Mouse (Mus musculus) heart, embryonic 13.5 days (tissue): Measurements from ENCODE around the gene St3gal6. TPM values are rescaled to one million over a fixed set of nuclear protein-coding genes. Genes with fewer than 3 reads are reported as not detected.

Experiments used
- ATAC-seq: fragments of 200-750 bp; cut with Nextera tagmentation; 2 replicates; pipeline ENCODE4 v1.8.0; 2017; ENCODE audit warnings: moderate TSS enrichment; ENCODE audit not compliant: insufficient number of reproducible peaks, low FRiP score, low TSS enrichment; ENCODE audit errors: extremely low read depth
- H3K27ac ChIP-seq: fragments of 300-500 bp; sonication (generic); replicated peaks from 2 replicates; pipeline ENCODE4 v1.5.1; 2015; ENCODE audit warnings: moderate library complexity, mild to moderate bottlenecking, inconsistent platforms
- H3K27me3 ChIP-seq: fragments of 300-500 bp; sonication (generic); replicated peaks from 2 replicates; pipeline ENCODE4 v1.6.1; 2015; ENCODE audit warnings: mild to moderate bottlenecking, inconsistent platforms
- H3K36me3 ChIP-seq: fragments of 300-500 bp; sonication (generic); 2 replicates; pipeline ENCODE4 v1.6.1; 2015; ENCODE audit warnings: mild to moderate bottlenecking, inconsistent platforms
- H3K4me1 ChIP-seq: fragments of 300-500 bp; sonication (generic); 2 replicates; pipeline ENCODE4 v1.6.1; 2015; ENCODE audit warnings: inconsistent platforms
- H3K4me2 ChIP-seq: fragments of 300-500 bp; sonication (generic); 2 replicates; pipeline ENCODE4 v1.6.1; 2015; ENCODE audit warnings: inconsistent platforms, mild to moderate bottlenecking, moderate library complexity
- H3K4me3 ChIP-seq: fragments of 300-500 bp; sonication (generic); 2 replicates; pipeline ENCODE4 v1.5.1; 2015; ENCODE audit warnings: moderate library complexity, mild to moderate bottlenecking, inconsistent platforms
- H3K9ac ChIP-seq: fragments of 300-500 bp; sonication (generic); 2 replicates; pipeline ENCODE4 v1.6.1; 2015; ENCODE audit warnings: inconsistent platforms, mild to moderate bottlenecking, moderate library complexity
- H3K9me3 ChIP-seq: fragments of 300-500 bp; sonication (generic); 2 replicates; pipeline ENCODE4 v1.6.1; 2016; ENCODE audit warnings: inconsistent platforms
- WGBS: fragments of 180-500 bp; shearing (Covaris S2); methylation state at CpG from one replicate; pipeline ENCODE4 v1.1.7; 2015; ENCODE audit warnings: mixed read lengths; 5-methylcytosine and 5-hydroxymethylcytosine counted together
- polyA plus RNA-seq: library from polyadenylated mRNA; unstranded; fragments of >200 nt; fragmentation: Nextera tagmentation; extraction: Ambion mirVana; gene quantifications from 2 replicates; pipeline ENCODE4 v1.2.1, GENCODE M21; 2015

Gene St3gal6
- polyA plus RNA-seq, 1 experiment from 2014 or later, result 13.8 TPM

GRCm38 (mm10) chr16:58454617-58455016 is 69.4 kb downstream of the St3gal6 start:
- whole genome bisulfite sequencing, result 59% methylated on average over 8 of the region's 8 CpGs
- Histone ChIP-seq H3K4me1 (peaks cover 40% of the 10 kb centered on the region), H3K4me2 (no peak overlapping the region), H3K27ac (peak overlapping the region; percentile 85), H3K4me3 (no peak overlapping the region), H3K27me3 (no peaks in the 10 kb centered on the region), H3K36me3 (peaks cover 59% of the 10 kb centered on the region), H3K9me3 (no peaks in the 10 kb centered on the region), H3K9ac (no peak overlapping the region)
- ATAC-seq, result no peak

GRCm38 (mm10) chr16:58453820-58454219 is 70.2 kb downstream of the St3gal6 start:
- peak overlapping the region; percentile 85 for H3K27ac ChIP-seq
- peaks cover 57% of the 10 kb centered on the region for H3K36me3 ChIP-seq
- H3K4me3 ChIP-seq, result no peak overlapping the region
- H3K4me2 ChIP-seq, result no peak overlapping the region
- H3K9ac ChIP-seq, result 0 out of 2 replicates have a peak overlapping the region, but pooled peaks have one; percentile 28
- H3K27me3 ChIP-seq, result no peaks in the 10 kb centered on the region
- ATAC-seq, result no peak; the same call in 1 of the 2 replicates
- H3K9me3 ChIP-seq, result no peaks in the 10 kb centered on the region
- peaks cover 36% of the 10 kb centered on the region for H3K4me1 ChIP-seq

- no peaks in the 10 kb centered on the region for H3K27me3 ChIP-seq
- H3K9ac ChIP-seq, result no peak overlapping the region
- no peaks in the 10 kb centered on the region for H3K9me3 ChIP-seq
- H3K36me3 ChIP-seq, result peaks cover 57% of the 10 kb centered on the region
- no peak overlapping the region for H3K4me2 ChIP-seq
- WGBS, result 27% methylated on average over 3 of the region's 3 CpGs
- H3K27ac ChIP-seq, result peak overlapping the region; percentile 85
- H3K4me3 ChIP-seq, result no peak overlapping the region
- peaks cover 36% of the 10 kb centered on the region for H3K4me1 ChIP-seq
- ATAC-seq, result peak; percentile 68
Observed at GRCm38 (mm10) chr16:58453138-58453537, 70.9 kb downstream of the St3gal6 start.

DNA sequence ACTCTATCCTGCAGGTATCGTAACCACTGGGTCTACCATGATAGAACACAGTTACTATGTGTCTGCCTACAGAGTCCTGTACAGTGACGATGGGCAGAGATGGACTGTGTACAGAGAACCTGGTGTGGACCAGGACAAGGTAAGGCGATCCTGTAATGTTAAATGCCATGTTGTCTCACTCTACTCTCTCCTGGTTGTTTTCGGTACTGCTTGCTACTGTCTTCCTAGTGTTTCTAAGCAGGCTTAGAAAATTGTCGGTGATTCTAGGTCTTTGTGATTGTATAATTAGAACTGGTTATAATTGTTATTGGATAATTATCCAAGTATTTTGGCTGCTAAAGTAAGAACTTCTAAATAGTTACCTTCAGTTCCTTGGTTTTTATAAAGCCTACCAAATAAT is 72.4 kb downstream of the St3gal6 start:
- H3K9ac ChIP-seq, result no peak overlapping the region
- H3K4me1 ChIP-seq, result peaks cover 26% of the 10 kb centered on the region
- peaks cover 58% of the 10 kb centered on the region for H3K36me3 ChIP-seq
- 87% methylated on average over 5 of the region's 5 CpGs for WGBS
- H3K4me2 ChIP-seq, result no peak overlapping the region
- no peaks in the 10 kb centered on the region for H3K9me3 ChIP-seq
- no peaks in the 10 kb centered on the region for H3K27me3 ChIP-seq
- H3K27ac ChIP-seq, result 0 out of 2 replicates have a peak overlapping the region, but pooled peaks have one; percentile 56
- no peak for ATAC-seq
- H3K4me3 ChIP-seq, result no peak overlapping the region

GRCm38 (mm10) chr16:58450648-58451047 is 73.4 kb downstream of the St3gal6 start:
- no peaks in the 10 kb centered on the region for H3K9me3 ChIP-seq
- H3K27ac ChIP-seq, result no peak overlapping the region
- no peak overlapping the region for H3K9ac ChIP-seq
- H3K4me3 ChIP-seq, result no peak overlapping the region
- H3K36me3 ChIP-seq, result peaks cover 54% of the 10 kb centered on the region
- 46% methylated on average over 6 of the region's 6 CpGs for WGBS
- H3K27me3 ChIP-seq, result no peaks in the 10 kb centered on the region
- peaks cover 26% of the 10 kb centered on the region for H3K4me1 ChIP-seq
- ATAC-seq, result no peak
- H3K4me2 ChIP-seq, result no peak overlapping the region

- Histone ChIP-seq H3K4me3 (no peak overlapping the region), H3K9me3 (no peaks in the 10 kb centered on the region), H3K9ac (no peak overlapping the region), H3K36me3 (peaks cover 51% of the 10 kb centered on the region), H3K27me3 (no peaks in the 10 kb centered on the region), H3K4me2 (no peak overlapping the region), H3K4me1 (peaks cover 22% of the 10 kb centered on the region), H3K27ac (no peak overlapping the region)
- 79% methylated on average over 4 of the region's 4 CpGs for WGBS
- no peak for ATAC-seq
Observed at GRCm38 (mm10) chr16:58449073-58449472, 75.0 kb downstream of the St3gal6 start.

- ATAC-seq, result no peak
- WGBS, result 87% methylated on average over 4 of the region's 4 CpGs
- H3K4me3 ChIP-seq, result no peak overlapping the region
- H3K4me2 ChIP-seq, result no peak overlapping the region
- no peak overlapping the region for H3K27ac ChIP-seq
- no peaks in the 10 kb centered on the region for H3K27me3 ChIP-seq
- H3K9me3 ChIP-seq, result no peaks in the 10 kb centered on the region
- no peak overlapping the region for H3K9ac ChIP-seq
- H3K36me3 ChIP-seq, result peaks cover 57% of the 10 kb centered on the region
- peaks cover 2% of the 10 kb centered on the region; the same call in 1 of the 2 replicates for H3K4me1 ChIP-seq
Observed at GRCm38 (mm10) chr16:58446281-58447259, 77.5 kb downstream of the St3gal6 start.

- no peaks in the 10 kb centered on the region for H3K27me3 ChIP-seq
- H3K9me3 ChIP-seq, result no peaks in the 10 kb centered on the region
- H3K4me2 ChIP-seq, result no peak overlapping the region
- WGBS, result 62% methylated on average over 6 of the region's 6 CpGs
- ATAC-seq, result no peak
- no peaks in the 10 kb centered on the region for H3K4me1 ChIP-seq
- H3K9ac ChIP-seq, result no peak overlapping the region
- no peak overlapping the region for H3K4me3 ChIP-seq
- peaks cover 48% of the 10 kb centered on the region for H3K36me3 ChIP-seq
- no peak overlapping the region for H3K27ac ChIP-seq
Observed at GRCm38 (mm10) chr16:58444735-58445134, 79.3 kb downstream of the St3gal6 start.

DNA sequence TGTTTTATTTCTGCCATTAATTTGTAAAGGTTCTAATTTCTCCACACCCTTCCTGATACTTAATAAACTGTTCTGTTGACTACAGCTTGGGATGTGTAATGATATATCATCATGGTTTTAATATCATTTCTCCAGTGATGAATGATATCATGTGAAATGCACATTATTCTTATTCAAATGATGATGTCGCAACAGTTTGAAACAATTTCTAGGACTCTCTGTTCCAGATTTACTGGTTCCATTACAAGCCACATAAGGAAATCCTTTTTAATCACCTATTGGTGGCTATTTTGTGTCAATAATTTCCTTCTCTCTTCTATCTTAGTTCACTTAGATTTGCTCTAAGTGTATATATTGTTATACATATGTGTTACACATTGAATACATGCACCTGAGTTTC is 91.7 kb downstream of the St3gal6 start:
- Histone ChIP-seq H3K4me2 (no peak overlapping the region), H3K4me1 (peaks cover 39% of the 10 kb centered on the region), H3K27me3 (no peaks in the 10 kb centered on the region), H3K9ac (no peak overlapping the region), H3K9me3 (no peaks in the 10 kb centered on the region), H3K36me3 (peaks cover 43% of the 10 kb centered on the region), H3K27ac (no peak overlapping the region), H3K4me3 (no peak overlapping the region)
- ATAC-seq, result no peak
- 95% methylated on average over 1 of the region's 1 CpGs for WGBS

DNA sequence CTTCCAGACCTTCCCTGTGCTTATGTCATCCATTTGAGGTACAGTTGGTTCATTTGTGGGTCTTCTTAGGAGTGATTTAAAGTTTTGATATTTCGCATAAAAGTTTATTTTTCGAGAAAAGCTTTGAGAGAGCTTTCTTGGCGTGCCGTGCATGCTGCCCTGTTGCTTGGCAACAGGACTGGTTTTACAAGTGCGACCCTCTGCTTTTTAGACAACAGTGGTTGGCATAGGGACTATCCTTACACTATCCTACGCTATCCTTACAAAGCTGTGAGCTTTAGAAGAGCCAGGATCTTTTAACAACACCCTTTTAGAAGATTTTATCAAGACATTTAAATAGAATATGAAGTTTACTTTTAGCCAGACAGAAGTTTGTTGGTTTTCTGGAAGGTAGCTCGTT is 93.8 kb downstream of the St3gal6 start:
- WGBS, result 85% methylated on average over 7 of the region's 7 CpGs

DNA sequence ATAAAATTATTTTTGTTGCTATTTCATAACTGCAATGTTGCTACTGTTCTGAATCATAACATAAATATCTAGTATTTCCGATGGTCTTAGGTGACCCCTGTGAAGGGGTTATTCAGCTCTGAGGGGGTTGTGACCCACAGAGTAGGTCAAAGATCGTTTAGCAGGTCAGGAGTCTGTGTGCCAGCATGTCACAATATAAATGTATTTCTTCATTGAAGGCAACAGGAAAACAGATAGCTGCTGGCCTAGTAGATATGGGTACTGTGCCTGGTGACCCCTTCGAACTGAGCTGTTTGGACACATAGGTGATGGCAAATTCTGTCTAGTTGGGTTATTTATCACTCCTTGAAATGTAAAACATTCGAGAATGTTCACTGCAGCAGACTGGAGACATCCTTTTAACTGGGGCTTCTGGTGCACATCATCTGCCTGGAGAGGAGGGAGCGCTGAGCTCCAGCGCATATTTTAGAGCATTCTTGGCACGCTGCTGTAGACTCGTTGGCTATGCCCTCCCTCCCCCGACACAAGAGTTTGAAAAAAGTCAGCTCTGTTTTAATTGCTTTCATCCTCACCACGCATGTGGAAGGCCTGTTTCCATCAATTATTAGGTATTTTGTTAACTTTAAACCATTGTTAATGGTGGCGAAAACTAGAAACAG is 102.2 kb downstream of the St3gal6 start:
- Histone ChIP-seq H3K4me3 (no peak overlapping the region), H3K27ac (peak overlapping the region; percentile 80), H3K36me3 (peaks cover 11% of the 10 kb centered on the region), H3K4me2 (peak overlapping the region; percentile 35), H3K9ac (no peak overlapping the region), H3K4me1 (peaks cover 53% of the 10 kb centered on the region), H3K27me3 (no peaks in the 10 kb centered on the region), H3K9me3 (no peaks in the 10 kb centered on the region)
- no peak for ATAC-seq
- WGBS, result 22% methylated on average over 11 of the region's 11 CpGs

More for the DNA sequence above, 93.8 kb downstream of the St3gal6 start:
- Histone ChIP-seq H3K4me2 (no peak overlapping the region), H3K4me1 (peaks cover 50% of the 10 kb centered on the region), H3K9me3 (no peaks in the 10 kb centered on the region), H3K36me3 (peaks cover 30% of the 10 kb centered on the region), H3K27ac (no peak overlapping the region), H3K27me3 (no peaks in the 10 kb centered on the region), H3K9ac (no peak overlapping the region), H3K4me3 (no peak overlapping the region)
- ATAC-seq, result no peak
